Mouse (Mus musculus): ENCODE data around the gene Wdsub1. TPM values are rescaled to one million over a fixed set of nuclear protein-coding genes. Genes with fewer than 3 reads are reported as not detected.

Wdsub1 gene
- polyA plus RNA-seq, 1 experiment from 2014 or later = 35.1 TPM

- Histone ChIP-seq H3K9ac (no peak overlapping the region), H3K4me3 (ENCODE audit: low read depth, low read length) (no peak overlapping the region), H3K4me2 (no peak overlapping the region), H3K27ac (ENCODE audit: low read depth) (peak overlapping the region; percentile 12; the same call in 1 of the 2 replicates), H3K27me3 (ENCODE audit: insufficient read depth, low read length) (no peaks in the 10 kb centered on the region), H3K4me1 (ENCODE audit: insufficient read depth) (no peaks in the 10 kb centered on the region), H3K9me3 (ENCODE audit: low read depth, low read length) (no peaks in the 10 kb centered on the region), H3K36me3 (ENCODE audit: insufficient read depth) (peaks cover 37% of the 10 kb centered on the region)
- DNase-seq (peak; percentile 7), ATAC-seq (ENCODE audit: insufficient read depth) (no peak)
- no peak for TF ChIP-seq CTCF (IDR thresholded peaks at IDR 0.05; ENCODE audit: low read depth)
- WGBS = 60% methylated on average over 7 of the region's 7 CpGs
Measured at GRCm38 (mm10) chr2:59896400-59896799, 14.0 kb upstream of the Wdsub1 start.

GRCm38 (mm10) chr2:59889699-59890098, 7.3 kb upstream of the Wdsub1 start:
- Histone ChIP-seq H3K27ac (ENCODE audit: low read depth) (no peak overlapping the region), H3K9ac (no peak overlapping the region), H3K9me3 (ENCODE audit: low read depth, low read length) (no peaks in the 10 kb centered on the region), H3K4me3 (ENCODE audit: low read depth, low read length) (no peak overlapping the region), H3K27me3 (ENCODE audit: insufficient read depth, low read length) (no peaks in the 10 kb centered on the region), H3K36me3 (ENCODE audit: insufficient read depth) (peaks cover 9% of the 10 kb centered on the region; the same call in 1 of the 2 replicates), H3K4me2 (no peak overlapping the region), H3K4me1 (ENCODE audit: insufficient read depth) (no peaks in the 10 kb centered on the region)
- no peak for TF ChIP-seq CTCF (IDR thresholded peaks at IDR 0.05; ENCODE audit: low read depth)
- WGBS = 85% methylated on average over 6 of the region's 6 CpGs
- no peak for ATAC-seq (ENCODE audit: insufficient read depth)
- DNase-seq = peak; percentile 8

- TF ChIP-seq CTCF (IDR thresholded peaks at IDR 0.05; ENCODE audit: low read depth) = no peak
- H3K27me3 ChIP-seq (ENCODE audit: insufficient read depth, low read length) = no peaks in the 10 kb centered on the region
- no peak overlapping the region; the same call in 1 of the 2 replicates for H3K27ac ChIP-seq (ENCODE audit: low read depth)
- H3K9me3 ChIP-seq (ENCODE audit: low read depth, low read length) = no peaks in the 10 kb centered on the region
- H3K36me3 ChIP-seq (ENCODE audit: insufficient read depth) = no peaks in the 10 kb centered on the region
- peak overlapping the region; percentile 83 for H3K4me3 ChIP-seq (ENCODE audit: low read depth, low read length)
- 47% methylated on average over 8 of the region's 8 CpGs for WGBS
- peak overlapping the region; percentile 63 for H3K4me2 ChIP-seq
- ATAC-seq (ENCODE audit: insufficient read depth) (peak; percentile 48), DNase-seq (no peak)
- peak overlapping the region; percentile 6 for H3K9ac ChIP-seq
- peaks cover 5% of the 10 kb centered on the region; the same call in 1 of the 2 replicates for H3K4me1 ChIP-seq (ENCODE audit: insufficient read depth)
Measured at GRCm38 (mm10) chr2:59882742-59883281, 421 bp upstream of the Wdsub1 start.

DNA sequence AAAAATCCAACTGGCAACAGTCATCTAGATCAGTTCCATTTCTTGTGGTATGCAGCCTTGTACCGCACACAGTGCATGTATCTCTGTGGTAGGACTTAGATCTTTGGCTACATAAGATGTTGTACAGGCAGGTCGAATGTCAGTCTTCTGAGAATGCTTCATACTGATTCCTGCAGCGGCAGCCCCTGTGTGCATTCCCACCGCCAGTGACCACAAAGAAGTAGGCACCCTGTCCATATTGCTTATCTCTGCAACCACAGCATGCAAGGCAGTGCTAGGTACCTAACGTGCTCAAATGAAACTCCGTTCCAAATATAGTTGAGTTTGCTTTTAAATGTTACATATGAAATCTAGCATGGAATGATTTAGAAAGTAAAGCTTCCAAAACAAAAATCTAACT, 987 bp downstream of the Wdsub1 start:
- Histone ChIP-seq H3K4me1 (ENCODE audit: insufficient read depth) (peaks cover 5% of the 10 kb centered on the region; the same call in 1 of the 2 replicates), H3K36me3 (ENCODE audit: insufficient read depth) (peaks cover 7% of the 10 kb centered on the region; the same call in 1 of the 2 replicates), H3K27me3 (ENCODE audit: insufficient read depth, low read length) (no peaks in the 10 kb centered on the region), H3K9me3 (ENCODE audit: low read depth, low read length) (no peaks in the 10 kb centered on the region), H3K27ac (ENCODE audit: low read depth) (no peak overlapping the region; the same call in 1 of the 2 replicates), H3K9ac (peak overlapping the region; percentile 78), H3K4me3 (ENCODE audit: low read depth, low read length) (peak overlapping the region; percentile 83), H3K4me2 (peak overlapping the region; percentile 63)
- WGBS = 58% methylated on average over 6 of the region's 6 CpGs
- TF ChIP-seq CTCF (IDR thresholded peaks at IDR 0.05; ENCODE audit: low read depth) = no peak
- no peak for ATAC-seq (ENCODE audit: insufficient read depth)
- DNase-seq = no peak

DNA sequence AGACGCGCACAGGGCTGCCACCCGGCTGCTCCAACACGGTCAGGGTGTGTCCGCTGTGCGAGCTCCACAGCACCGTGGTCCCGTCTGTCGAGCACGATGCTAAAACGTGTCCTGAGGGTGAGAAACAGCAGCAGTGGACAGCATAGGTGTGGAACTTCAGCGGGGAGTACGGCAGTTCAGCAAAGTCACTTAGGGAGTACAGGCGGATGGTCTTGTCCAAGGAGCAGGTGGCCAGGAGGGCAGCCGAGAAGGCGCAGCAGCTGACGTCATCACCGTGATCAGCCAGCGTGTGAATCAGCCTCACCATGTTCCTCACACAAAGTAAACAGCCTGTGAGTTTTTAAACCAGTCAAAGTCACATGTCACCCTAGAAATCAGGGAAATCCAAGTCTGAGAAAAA, 4.2 kb downstream of the Wdsub1 start:
- no peaks in the 10 kb centered on the region for H3K9me3 ChIP-seq (ENCODE audit: low read depth, low read length)
- no peaks in the 10 kb centered on the region for H3K27me3 ChIP-seq (ENCODE audit: insufficient read depth, low read length)
- no peak overlapping the region for H3K27ac ChIP-seq (ENCODE audit: low read depth)
- TF ChIP-seq CTCF (IDR thresholded peaks at IDR 0.05; ENCODE audit: low read depth) = no peak
- 69% methylated on average over 19 of the region's 19 CpGs for WGBS
- no peak overlapping the region for H3K4me3 ChIP-seq (ENCODE audit: low read depth, low read length)
- peaks cover 22% of the 10 kb centered on the region for H3K36me3 ChIP-seq (ENCODE audit: insufficient read depth)
- no peak overlapping the region for H3K4me2 ChIP-seq
- no peak overlapping the region for H3K9ac ChIP-seq
- H3K4me1 ChIP-seq (ENCODE audit: insufficient read depth) = peaks cover 5% of the 10 kb centered on the region; the same call in 1 of the 2 replicates
- DNase-seq (no peak), ATAC-seq (ENCODE audit: insufficient read depth) (no peak)

DNA sequence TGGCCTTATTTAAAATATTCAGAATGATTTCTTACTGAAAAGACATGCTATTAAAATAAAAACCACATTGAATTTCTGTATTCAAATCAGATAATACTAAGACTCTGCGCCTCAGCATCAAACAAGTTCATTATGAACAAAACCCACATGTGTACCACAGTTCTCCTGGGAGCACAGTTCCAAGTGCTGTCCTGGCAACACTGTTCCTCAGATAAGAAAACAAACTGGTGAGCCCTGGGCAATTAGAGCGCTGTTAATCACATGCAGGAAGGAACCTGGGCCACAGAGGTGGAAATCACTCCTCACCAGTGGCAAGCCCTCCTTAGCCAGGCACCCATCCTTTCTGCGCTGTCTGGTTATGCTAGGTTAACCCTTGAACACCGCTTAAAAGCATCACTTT, 5.1 kb downstream of the Wdsub1 start:
- Histone ChIP-seq H3K4me1 (ENCODE audit: insufficient read depth) (peaks cover 5% of the 10 kb centered on the region; the same call in 1 of the 2 replicates), H3K9me3 (ENCODE audit: low read depth, low read length) (no peaks in the 10 kb centered on the region), H3K9ac (no peak overlapping the region), H3K27me3 (ENCODE audit: insufficient read depth, low read length) (no peaks in the 10 kb centered on the region), H3K4me2 (no peak overlapping the region), H3K4me3 (ENCODE audit: low read depth, low read length) (no peak overlapping the region), H3K36me3 (ENCODE audit: insufficient read depth) (peaks cover 30% of the 10 kb centered on the region), H3K27ac (ENCODE audit: low read depth) (no peak overlapping the region)
- no peak for TF ChIP-seq CTCF (IDR thresholded peaks at IDR 0.05; ENCODE audit: low read depth)
- WGBS = 88% methylated on average over 4 of the region's 4 CpGs
- no peak for DNase-seq
- ATAC-seq (ENCODE audit: insufficient read depth) = no peak

GRCm38 (mm10) chr2:59876482-59876881, 5.9 kb downstream of the Wdsub1 start:
- ATAC-seq (ENCODE audit: insufficient read depth) (no peak), DNase-seq (no peak)
- Histone ChIP-seq H3K36me3 (ENCODE audit: insufficient read depth) (peaks cover 34% of the 10 kb centered on the region), H3K27me3 (ENCODE audit: insufficient read depth, low read length) (no peaks in the 10 kb centered on the region), H3K9ac (no peak overlapping the region), H3K4me1 (ENCODE audit: insufficient read depth) (peaks cover 2% of the 10 kb centered on the region; the same call in 1 of the 2 replicates), H3K9me3 (ENCODE audit: low read depth, low read length) (no peaks in the 10 kb centered on the region), H3K27ac (ENCODE audit: low read depth) (no peak overlapping the region), H3K4me2 (no peak overlapping the region), H3K4me3 (ENCODE audit: low read depth, low read length) (no peak overlapping the region)
- WGBS = 84% methylated on average over 15 of the region's 15 CpGs
- TF ChIP-seq CTCF (IDR thresholded peaks at IDR 0.05; ENCODE audit: low read depth) = no peak
